Mouse (Mus musculus) adrenal gland, postnatal 36 days (tissue): ENCODE measurements around the gene Mtf2. TPM values are rescaled to one million over a fixed set of nuclear protein-coding genes. Genes with fewer than 3 reads are reported as not detected.
"Not testable (repeated sequence)": the region's sequence is repeated elsewhere in the genome, so short reads cannot be mapped to it uniquely, and the experiment has no call there.

Experiments
- DNase-seq, 2 experiments: peaks; one replicate each; pipeline ENCODE4 v3.0.0; 2021; ENCODE audit warnings: mixed read lengths in 1 of 2
- long read RNA-seq, 2 experiments: library from polyadenylated mRNA; stranded (forward); transcript quantifications; one replicate each; pipeline ENCODE4 v2.0.0; 2021; ENCODE audit warnings: borderline sequencing depth in 2 of 2
- total RNA-seq, 2 experiments: library from RNA; stranded (reverse); gene quantifications; 2 replicates each; pipeline ENCODE4 v1.2.3; 2021

Mtf2 gene
- total RNA-seq: 10 to 100 TPM; 17.8 to 29.2 TPM
- long read RNA-seq, experiment 1, full-length matches to known transcripts: 4 of 19 reads
- long read RNA-seq, experiment 1, partial matches to known transcripts: 5 of 19 reads
- long read RNA-seq, experiment 1, other reads (novel, unspliced or antisense): 10 of 19 reads
- long read RNA-seq, experiment 2, partial matches to known transcripts: 0 of 1 reads
- long read RNA-seq, experiment 2, other reads (novel, unspliced or antisense): 0 of 1 reads

GRCm38 (mm10) chr5:108065465-108066411 lies at the start of gene Mtf2:
TSS of gene Mtf2 (plus strand) at chr5:108065674.
- DNase-seq: peak; percentile 96 to 98

- no peak for DNase-seq
Measured at GRCm38 (mm10) chr5:108017232-108017631, 48.2 kb upstream of the Mtf2 start.

- DNase-seq: no peak
Measured at GRCm38 (mm10) chr5:108019367-108019766, 46.1 kb upstream of the Mtf2 start.

GRCm38 (mm10) chr5:108021346-108021745 lies 44.1 kb upstream of the Mtf2 start:
- no peak for DNase-seq

GRCm38 (mm10) chr5:108028230-108028629 lies 37.2 kb upstream of the Mtf2 start:
- no peak for DNase-seq

GRCm38 (mm10) chr5:108028797-108029536 lies 36.5 kb upstream of the Mtf2 start:
- DNase-seq: not testable (repeated sequence)

GRCm38 (mm10) chr5:108029968-108030367 lies 35.5 kb upstream of the Mtf2 start:
- DNase-seq: peak in 1 of 2 experiments; percentile 33

GRCm38 (mm10) chr5:108031267-108031666 lies 34.2 kb upstream of the Mtf2 start:
- DNase-seq: no peak

GRCm38 (mm10) chr5:108034194-108034593 lies 31.3 kb upstream of the Mtf2 start:
- DNase-seq: peak in 1 of 2 experiments; percentile 32

GRCm38 (mm10) chr5:108035523-108035922 lies 30.0 kb upstream of the Mtf2 start:
- no peak for DNase-seq

- DNase-seq: no peak
Measured at GRCm38 (mm10) chr5:108042061-108042460, 23.4 kb upstream of the Mtf2 start.

GRCm38 (mm10) chr5:108043908-108044307 lies 21.6 kb upstream of the Mtf2 start:
- no peak for DNase-seq

- no peak for DNase-seq
Measured at GRCm38 (mm10) chr5:108049711-108050268, 15.7 kb upstream of the Mtf2 start.

- DNase-seq: no peak
Measured at GRCm38 (mm10) chr5:108051026-108051425, 14.4 kb upstream of the Mtf2 start.

- not testable (repeated sequence) for DNase-seq
Measured at GRCm38 (mm10) chr5:108051727-108052126, 13.7 kb upstream of the Mtf2 start.

GRCm38 (mm10) chr5:108052200-108052599 lies 13.3 kb upstream of the Mtf2 start:
- no peak for DNase-seq

GRCm38 (mm10) chr5:108053566-108053965 lies 11.9 kb upstream of the Mtf2 start:
- no peak for DNase-seq

- no peak for DNase-seq
Measured at GRCm38 (mm10) chr5:108060413-108060812, 5.1 kb upstream of the Mtf2 start.

- DNase-seq: no peak
Measured at GRCm38 (mm10) chr5:108072301-108072700, 6.8 kb downstream of the Mtf2 start.

GRCm38 (mm10) chr5:108076241-108076640 lies 10.8 kb downstream of the Mtf2 start:
- DNase-seq: no peak

- DNase-seq: no peak
Measured at GRCm38 (mm10) chr5:108076833-108077540, 11.5 kb downstream of the Mtf2 start.
